Mouse (Mus musculus): ENCODE data around the gene B4galt4. TPM values are rescaled to one million over a fixed set of nuclear protein-coding genes. Genes with fewer than 3 reads are reported as not detected.

B4galt4 gene
- polyA plus RNA-seq, 1 experiment from 2014 or later: 34.9 TPM

DNA sequence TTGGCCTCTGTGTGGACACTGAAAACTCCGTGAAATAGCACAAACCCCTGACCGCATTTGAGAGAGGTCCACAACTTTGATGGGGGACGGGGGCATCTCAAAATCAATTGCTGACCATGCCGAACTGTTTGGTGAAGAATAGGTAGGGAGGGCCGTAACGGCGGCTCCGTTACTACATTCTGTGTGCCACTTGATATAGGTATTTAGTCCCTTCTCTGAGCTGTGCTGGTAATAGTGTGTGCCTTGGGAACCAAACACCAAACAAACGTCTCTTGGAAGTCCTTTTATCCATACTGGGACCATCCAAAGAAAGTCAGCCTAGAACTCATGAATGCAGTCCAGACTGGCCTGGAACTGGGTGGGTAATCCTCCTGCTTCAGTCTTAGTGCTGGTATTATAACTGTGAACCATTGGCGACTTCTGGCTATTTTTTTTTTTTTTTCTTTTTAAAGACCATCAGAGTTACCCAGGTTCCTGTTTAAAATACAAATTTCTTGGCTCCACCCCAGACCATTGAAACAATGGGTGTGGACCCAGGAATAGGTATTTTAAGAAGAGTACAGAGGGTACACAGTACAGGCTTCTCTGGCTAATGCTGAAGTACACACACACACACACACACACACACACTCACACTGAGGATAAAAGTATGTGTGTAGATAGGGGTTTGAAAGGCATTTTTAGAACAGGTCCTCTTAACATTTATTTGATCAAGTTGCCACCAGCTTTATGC is 2.0 kb downstream of the B4galt4 start:
- H3K27me3 ChIP-seq (ENCODE audit: control insufficient read depth, insufficient read depth, low read length): no peaks in the 10 kb centered on the region
- no peaks in the 10 kb centered on the region for H3K9me3 ChIP-seq (ENCODE audit: control insufficient read depth, low read length)
- no peak for ATAC-seq (ENCODE audit: low read depth)
- H3K4me3 ChIP-seq (ENCODE audit: low read depth, low read length): no peak overlapping the region
- peaks cover 6% of the 10 kb centered on the region; the same call in 1 of the 2 replicates for H3K4me1 ChIP-seq (ENCODE audit: control insufficient read depth, insufficient read depth, low read length)
- no peak overlapping the region for H3K4me2 ChIP-seq (ENCODE audit: low read depth, low read length)
- 93% methylated on average over 10 of the region's 10 CpGs for WGBS
- H3K27ac ChIP-seq (ENCODE audit: low read depth, low read length): no peak overlapping the region
- no peaks in the 10 kb centered on the region for H3K36me3 ChIP-seq (ENCODE audit: control insufficient read depth, insufficient read depth, low read length)
- H3K9ac ChIP-seq (replicated peaks; ENCODE audit: low read depth, low read length): no peak overlapping the region

DNA sequence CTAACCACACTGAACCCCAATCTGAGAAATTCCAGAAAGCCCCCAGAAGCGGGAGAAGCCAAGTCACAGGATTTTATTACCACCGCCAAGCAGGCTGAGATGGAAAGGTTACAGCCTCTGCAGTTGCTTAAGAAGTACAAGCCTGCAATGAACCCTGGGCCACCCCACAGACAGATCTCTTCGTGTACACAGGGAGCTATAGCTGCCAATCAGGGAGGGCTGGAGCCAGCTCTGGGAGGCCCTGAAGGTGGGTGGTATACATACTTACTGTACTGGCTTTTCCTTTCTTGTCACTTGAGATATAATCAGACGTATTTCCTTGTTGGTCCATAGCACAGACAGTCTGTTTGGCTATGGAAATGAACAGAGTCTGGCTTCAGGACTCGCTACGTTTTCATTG is 8.7 kb downstream of the B4galt4 start:
- ATAC-seq (ENCODE audit: low read depth): no peak
- no peaks in the 10 kb centered on the region for H3K9me3 ChIP-seq (ENCODE audit: control insufficient read depth, low read length)
- H3K9ac ChIP-seq (replicated peaks; ENCODE audit: low read depth, low read length): no peak overlapping the region
- no peaks in the 10 kb centered on the region for H3K4me1 ChIP-seq (ENCODE audit: control insufficient read depth, insufficient read depth, low read length)
- H3K27me3 ChIP-seq (ENCODE audit: control insufficient read depth, insufficient read depth, low read length): no peaks in the 10 kb centered on the region
- no peak overlapping the region for H3K4me3 ChIP-seq (ENCODE audit: low read depth, low read length)
- no peaks in the 10 kb centered on the region for H3K36me3 ChIP-seq (ENCODE audit: control insufficient read depth, insufficient read depth, low read length)
- WGBS: 78% methylated on average over 6 of the region's 6 CpGs
- H3K27ac ChIP-seq (ENCODE audit: low read depth, low read length): no peak overlapping the region
- H3K4me2 ChIP-seq (ENCODE audit: low read depth, low read length): no peak overlapping the region

DNA sequence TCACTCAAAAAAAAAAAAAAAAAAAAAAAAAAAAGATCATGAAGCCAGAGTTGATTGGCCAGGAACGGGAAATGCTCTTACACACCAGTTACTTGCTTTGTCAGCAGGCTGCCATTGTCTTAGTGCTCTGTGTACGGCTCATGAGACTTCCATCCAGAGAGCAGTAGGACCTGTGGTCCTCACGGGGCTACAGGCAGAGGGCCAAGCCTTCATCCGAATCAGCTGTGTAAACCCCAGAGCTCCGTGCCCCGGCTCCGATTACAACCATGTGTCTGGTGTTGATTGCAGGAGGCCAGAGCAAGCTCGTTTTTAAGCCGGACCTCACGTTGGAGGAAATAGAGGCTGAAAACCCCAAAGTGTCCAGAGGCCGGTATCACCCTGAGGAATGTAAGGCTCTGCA is 11.6 kb downstream of the B4galt4 start:
- H3K9ac ChIP-seq (replicated peaks; ENCODE audit: low read depth, low read length): no peak overlapping the region
- no peaks in the 10 kb centered on the region for H3K36me3 ChIP-seq (ENCODE audit: control insufficient read depth, insufficient read depth, low read length)
- no peaks in the 10 kb centered on the region for H3K4me1 ChIP-seq (ENCODE audit: control insufficient read depth, insufficient read depth, low read length)
- no peaks in the 10 kb centered on the region for H3K9me3 ChIP-seq (ENCODE audit: control insufficient read depth, low read length)
- ATAC-seq (ENCODE audit: low read depth): no peak
- no peak overlapping the region for H3K4me2 ChIP-seq (ENCODE audit: low read depth, low read length)
- WGBS: 71% methylated on average over 11 of the region's 11 CpGs
- H3K27ac ChIP-seq (ENCODE audit: low read depth, low read length): no peak overlapping the region
- H3K27me3 ChIP-seq (ENCODE audit: control insufficient read depth, insufficient read depth, low read length): no peaks in the 10 kb centered on the region
- no peak overlapping the region for H3K4me3 ChIP-seq (ENCODE audit: low read depth, low read length)

DNA sequence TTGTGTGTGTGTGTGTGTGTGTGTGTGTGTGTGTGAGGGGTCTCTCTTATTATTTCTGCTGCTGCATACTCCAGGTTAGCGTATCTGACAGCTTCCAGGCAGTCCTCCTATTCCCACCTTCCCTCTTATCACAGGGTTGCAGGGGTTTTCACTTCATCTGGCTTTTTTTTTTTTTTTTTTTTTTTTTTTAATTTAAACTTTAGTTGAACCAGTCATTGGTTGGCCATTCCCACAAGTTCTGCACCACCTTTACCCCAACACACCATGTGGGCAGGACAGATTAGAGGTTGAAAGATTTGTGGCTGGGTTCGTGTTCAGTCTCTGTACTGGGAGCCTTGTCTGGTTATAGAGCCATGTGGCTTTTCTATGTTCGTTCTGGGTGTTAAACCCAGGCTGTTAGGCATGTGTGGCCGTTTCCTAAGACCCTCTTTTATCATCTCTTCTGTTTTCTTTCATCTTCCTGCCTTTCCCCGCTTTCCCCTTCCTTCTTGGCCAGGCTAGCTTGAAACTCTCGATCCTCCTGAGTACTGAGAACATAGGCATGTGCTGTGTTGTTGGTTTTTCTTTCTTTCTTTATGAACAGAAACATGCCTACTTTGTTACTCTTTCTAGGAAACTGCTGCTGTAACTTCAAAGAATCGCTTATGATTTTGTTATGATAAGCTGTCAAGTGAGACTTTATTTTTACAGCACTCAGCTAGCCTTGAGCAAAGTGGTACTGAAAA is 13.6 kb downstream of the B4galt4 start:
- Histone ChIP-seq H3K27ac (ENCODE audit: low read depth, low read length) (no peak overlapping the region), H3K4me3 (ENCODE audit: low read depth, low read length) (no peak overlapping the region), H3K27me3 (ENCODE audit: control insufficient read depth, insufficient read depth, low read length) (no peaks in the 10 kb centered on the region), H3K4me2 (ENCODE audit: low read depth, low read length) (no peak overlapping the region), H3K4me1 (ENCODE audit: control insufficient read depth, insufficient read depth, low read length) (no peaks in the 10 kb centered on the region), H3K36me3 (ENCODE audit: control insufficient read depth, insufficient read depth, low read length) (no peaks in the 10 kb centered on the region), H3K9me3 (ENCODE audit: control insufficient read depth, low read length) (no peaks in the 10 kb centered on the region), H3K9ac (replicated peaks; ENCODE audit: low read depth, low read length) (no peak overlapping the region)
- ATAC-seq (ENCODE audit: low read depth): no peak
- 79% methylated on average over 7 of the region's 7 CpGs for WGBS

DNA sequence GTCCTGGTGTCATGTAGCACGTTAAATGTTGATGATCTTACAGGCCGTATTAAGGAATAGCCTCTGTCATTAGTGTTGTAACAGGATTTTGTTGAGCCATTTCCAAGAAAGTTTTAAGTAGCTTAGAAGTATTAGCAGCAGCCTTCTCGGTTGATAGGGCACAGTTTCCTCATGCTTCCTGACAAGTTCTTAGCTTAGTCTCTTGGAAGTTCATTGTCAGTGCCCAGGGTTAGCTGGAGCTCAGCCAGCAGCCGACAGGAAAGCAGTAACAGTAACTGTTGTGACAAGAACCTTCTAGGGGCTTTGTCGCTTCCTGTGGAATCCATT is 14.1 kb downstream of the B4galt4 start:
- ATAC-seq (ENCODE audit: low read depth): no peak
- no peak overlapping the region for H3K27ac ChIP-seq (ENCODE audit: low read depth, low read length)
- H3K9ac ChIP-seq (replicated peaks; ENCODE audit: low read depth, low read length): no peak overlapping the region
- H3K4me2 ChIP-seq (ENCODE audit: low read depth, low read length): no peak overlapping the region
- H3K4me3 ChIP-seq (ENCODE audit: low read depth, low read length): no peak overlapping the region
- H3K4me1 ChIP-seq (ENCODE audit: control insufficient read depth, insufficient read depth, low read length): no peaks in the 10 kb centered on the region
- 0 out of 2 replicates have a peak, but pooled peaks cover 4% of the 10 kb centered on the region for H3K36me3 ChIP-seq (ENCODE audit: control insufficient read depth, insufficient read depth, low read length)
- H3K9me3 ChIP-seq (ENCODE audit: control insufficient read depth, low read length): no peaks in the 10 kb centered on the region
- WGBS: 65% methylated on average over 5 of the region's 5 CpGs
- H3K27me3 ChIP-seq (ENCODE audit: control insufficient read depth, insufficient read depth, low read length): no peaks in the 10 kb centered on the region

DNA sequence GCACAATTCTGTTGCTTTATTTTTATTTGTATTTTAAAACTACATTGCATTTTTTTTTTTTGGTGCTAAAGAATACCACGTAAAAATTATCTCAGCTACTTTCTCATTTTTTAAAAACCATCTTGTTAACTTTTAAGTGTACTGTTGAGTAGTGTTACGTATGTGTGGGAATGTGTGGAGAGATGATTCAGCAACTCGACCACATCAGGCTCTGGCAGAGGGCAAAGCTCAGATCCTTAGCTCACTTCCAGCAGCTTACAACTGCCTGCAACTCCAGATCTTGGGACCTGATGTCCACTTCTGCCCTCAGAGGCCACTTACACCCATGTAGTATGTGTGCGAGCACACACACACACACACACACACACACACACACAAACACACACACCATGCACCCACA is 14.5 kb downstream of the B4galt4 start:
- H3K9me3 ChIP-seq (ENCODE audit: control insufficient read depth, low read length): no peaks in the 10 kb centered on the region
- H3K4me2 ChIP-seq (ENCODE audit: low read depth, low read length): no peak overlapping the region
- no peak for ATAC-seq (ENCODE audit: low read depth)
- 85% methylated on average over 4 of the region's 4 CpGs for WGBS
- H3K4me3 ChIP-seq (ENCODE audit: low read depth, low read length): no peak overlapping the region
- H3K27ac ChIP-seq (ENCODE audit: low read depth, low read length): no peak overlapping the region
- 0 out of 2 replicates have a peak, but pooled peaks cover 4% of the 10 kb centered on the region for H3K36me3 ChIP-seq (ENCODE audit: control insufficient read depth, insufficient read depth, low read length)
- H3K27me3 ChIP-seq (ENCODE audit: control insufficient read depth, insufficient read depth, low read length): no peaks in the 10 kb centered on the region
- H3K9ac ChIP-seq (replicated peaks; ENCODE audit: low read depth, low read length): no peak overlapping the region
- H3K4me1 ChIP-seq (ENCODE audit: control insufficient read depth, insufficient read depth, low read length): no peaks in the 10 kb centered on the region

DNA sequence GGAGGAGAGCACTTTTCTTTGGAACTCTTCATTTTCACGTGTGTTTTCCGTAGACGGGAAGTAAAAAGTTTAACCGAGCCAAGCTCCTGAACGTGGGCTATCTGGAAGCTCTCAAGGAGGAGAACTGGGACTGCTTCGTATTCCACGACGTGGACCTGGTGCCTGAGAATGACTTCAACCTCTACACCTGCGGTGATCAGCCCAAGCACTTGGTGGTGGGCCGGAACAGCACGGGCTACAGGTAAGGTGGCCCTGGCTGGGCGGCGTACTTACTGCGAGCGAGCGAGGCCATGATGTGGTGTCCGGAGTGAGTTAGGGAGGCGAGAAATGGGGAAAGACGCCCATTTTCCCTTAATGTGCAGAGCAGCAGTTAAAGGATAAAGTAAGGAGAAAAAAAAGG is 15.6 kb downstream of the B4galt4 start:
- no peaks in the 10 kb centered on the region for H3K4me1 ChIP-seq (ENCODE audit: control insufficient read depth, insufficient read depth, low read length)
- no peaks in the 10 kb centered on the region for H3K27me3 ChIP-seq (ENCODE audit: control insufficient read depth, insufficient read depth, low read length)
- WGBS: 96% methylated on average over 19 of the region's 19 CpGs
- no peak overlapping the region for H3K4me3 ChIP-seq (ENCODE audit: low read depth, low read length)
- H3K9me3 ChIP-seq (ENCODE audit: control insufficient read depth, low read length): no peaks in the 10 kb centered on the region
- ATAC-seq (ENCODE audit: low read depth): no peak
- no peak overlapping the region for H3K4me2 ChIP-seq (ENCODE audit: low read depth, low read length)
- no peak overlapping the region for H3K9ac ChIP-seq (replicated peaks; ENCODE audit: low read depth, low read length)
- no peak overlapping the region for H3K27ac ChIP-seq (ENCODE audit: low read depth, low read length)
- 0 out of 2 replicates have a peak, but pooled peaks cover 4% of the 10 kb centered on the region for H3K36me3 ChIP-seq (ENCODE audit: control insufficient read depth, insufficient read depth, low read length)

DNA sequence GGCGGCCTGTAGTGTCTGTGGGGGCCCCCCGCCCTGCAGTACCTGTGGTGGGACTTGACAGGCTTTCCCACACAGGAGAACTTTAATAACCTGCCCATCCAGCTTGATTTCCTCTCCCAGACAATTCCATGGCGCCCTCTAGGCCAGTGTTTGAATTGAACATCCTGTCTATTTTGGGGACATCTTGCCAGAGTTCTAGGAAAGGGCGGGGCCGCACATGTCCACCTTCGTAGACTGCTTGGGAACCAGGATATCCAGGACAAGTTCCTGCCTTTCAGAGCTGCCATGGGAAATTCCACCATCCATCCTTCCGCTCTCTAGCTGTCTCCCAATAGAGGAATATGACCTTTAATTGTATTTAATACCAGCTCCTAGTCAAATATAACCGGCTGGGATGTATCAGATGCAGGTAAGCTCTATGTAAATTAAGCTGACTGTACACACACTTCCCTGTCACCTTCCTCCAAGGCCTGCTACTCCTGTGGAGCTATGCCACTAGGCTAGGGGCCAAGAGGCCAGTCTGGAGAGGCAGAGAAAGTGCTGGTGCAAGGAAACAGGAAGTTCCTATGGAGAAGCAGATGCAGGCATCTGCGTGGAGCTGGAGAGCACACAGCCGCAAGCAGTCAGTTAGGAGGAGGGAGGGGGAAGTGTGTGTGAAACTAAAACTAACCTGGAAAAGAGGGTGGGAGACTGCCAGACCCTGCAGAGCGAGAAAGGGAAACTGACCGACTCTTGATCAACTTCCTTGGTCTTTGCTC is 16.2 kb downstream of the B4galt4 start:
- no peak overlapping the region for H3K9ac ChIP-seq (replicated peaks; ENCODE audit: low read depth, low read length)

DNA sequence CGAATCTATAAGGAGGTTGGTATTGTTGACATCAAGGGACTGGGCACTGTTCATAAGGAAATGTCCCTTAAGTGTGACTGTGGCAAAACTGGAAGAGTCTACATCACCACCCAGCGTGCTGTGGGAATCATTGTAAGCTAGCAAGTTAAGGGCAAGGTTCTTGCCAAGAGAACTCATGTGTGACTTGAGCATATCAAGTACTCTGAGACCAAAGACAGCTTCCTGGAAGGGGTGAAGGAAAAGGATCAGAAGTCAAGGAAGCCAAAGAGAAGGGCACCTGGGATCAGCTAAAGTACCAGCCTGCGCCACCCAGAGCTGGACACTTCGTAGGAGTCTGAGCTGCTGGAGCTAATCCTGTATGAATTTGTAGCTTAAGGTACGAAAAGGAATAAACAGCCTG is 18.2 kb downstream of the B4galt4 start:
- WGBS: 95% methylated on average over 5 of the region's 5 CpGs
- Histone ChIP-seq H3K9me3 (ENCODE audit: control insufficient read depth, low read length) (no peaks in the 10 kb centered on the region), H3K27ac (ENCODE audit: low read depth, low read length) (no peak overlapping the region), H3K36me3 (ENCODE audit: control insufficient read depth, insufficient read depth, low read length) (0 out of 2 replicates have a peak, but pooled peaks cover 4% of the 10 kb centered on the region), H3K27me3 (ENCODE audit: control insufficient read depth, insufficient read depth, low read length) (no peaks in the 10 kb centered on the region), H3K9ac (replicated peaks; ENCODE audit: low read depth, low read length) (no peak overlapping the region), H3K4me1 (ENCODE audit: control insufficient read depth, insufficient read depth, low read length) (no peaks in the 10 kb centered on the region), H3K4me3 (ENCODE audit: low read depth, low read length) (no peak overlapping the region), H3K4me2 (ENCODE audit: low read depth, low read length) (no peak overlapping the region)
- ATAC-seq (ENCODE audit: low read depth): no peak

More for the DNA sequence above, 16.2 kb downstream of the B4galt4 start:
- Histone ChIP-seq H3K9me3 (ENCODE audit: control insufficient read depth, low read length) (no peaks in the 10 kb centered on the region), H3K36me3 (ENCODE audit: control insufficient read depth, insufficient read depth, low read length) (0 out of 2 replicates have a peak, but pooled peaks cover 4% of the 10 kb centered on the region), H3K27me3 (ENCODE audit: control insufficient read depth, insufficient read depth, low read length) (no peaks in the 10 kb centered on the region), H3K4me3 (ENCODE audit: low read depth, low read length) (no peak overlapping the region), H3K4me1 (ENCODE audit: control insufficient read depth, insufficient read depth, low read length) (no peaks in the 10 kb centered on the region), H3K27ac (ENCODE audit: low read depth, low read length) (no peak overlapping the region), H3K4me2 (ENCODE audit: low read depth, low read length) (no peak overlapping the region)
- 85% methylated on average over 12 of the region's 12 CpGs for WGBS
- no peak for ATAC-seq (ENCODE audit: low read depth)

Measured in neural tube, embryonic 14.5 days (tissue).